Mouse (Mus musculus): ENCODE results near the gene Chn2. TPM values are rescaled to one million over a fixed set of nuclear protein-coding genes. Genes with fewer than 3 reads are reported as not detected.

Gene Chn2
- polyA plus RNA-seq, 1 experiment from 2014 or later: 16.8 TPM

- WGBS: 74% methylated on average over 2 of the region's 2 CpGs
- H3K36me3 ChIP-seq (ENCODE audit: insufficient read depth, low read length): no peaks in the 10 kb centered on the region
- DNase-seq (ENCODE audit: low spot score) (peak; percentile 16), ATAC-seq (replicated peaks; ENCODE audit: low FRiP score, low read depth) (no peak)
- no peaks in the 10 kb centered on the region for H3K27me3 ChIP-seq (ENCODE audit: insufficient read depth, low read length)
- 0 out of 2 replicates have a peak overlapping the region, but pooled peaks have one; percentile 8 for H3K27ac ChIP-seq
- no peak overlapping the region for H3K9ac ChIP-seq (ENCODE audit: low read depth, low read length)
- H3K4me3 ChIP-seq (replicated peaks; ENCODE audit: low read depth, low read length): no peak overlapping the region
- H3K9me3 ChIP-seq (replicated peaks; ENCODE audit: low read length): no peaks in the 10 kb centered on the region
- no peak for TF ChIP-seq CTCF (IDR thresholded peaks at IDR 0.05; ENCODE audit: low read depth)
- no peaks in the 10 kb centered on the region for H3K4me1 ChIP-seq (replicated peaks; ENCODE audit: insufficient read depth, low read length)
- no peak overlapping the region for H3K4me2 ChIP-seq (ENCODE audit: low read length)
Observed at GRCm38 (mm10) chr6:54299417-54299816, 260.1 kb downstream of the Chn2 start.

- TF ChIP-seq CTCF (IDR thresholded peaks at IDR 0.05; ENCODE audit: low read depth): no peak
- Histone ChIP-seq H3K27me3 (ENCODE audit: insufficient read depth, low read length) (no peaks in the 10 kb centered on the region), H3K9me3 (replicated peaks; ENCODE audit: low read length) (no peaks in the 10 kb centered on the region), H3K4me1 (replicated peaks; ENCODE audit: insufficient read depth, low read length) (no peaks in the 10 kb centered on the region), H3K9ac (ENCODE audit: low read depth, low read length) (no peak overlapping the region), H3K4me3 (replicated peaks; ENCODE audit: low read depth, low read length) (no peak overlapping the region), H3K27ac (no peak overlapping the region), H3K36me3 (ENCODE audit: insufficient read depth, low read length) (no peaks in the 10 kb centered on the region), H3K4me2 (ENCODE audit: low read length) (no peak overlapping the region)
- WGBS: 86% methylated on average over 1 of the region's 1 CpGs
- DNase-seq (ENCODE audit: low spot score) (no peak), ATAC-seq (replicated peaks; ENCODE audit: low FRiP score, low read depth) (no peak)
Observed at GRCm38 (mm10) chr6:54305777-54306176, 266.4 kb downstream of the Chn2 start.

- H3K4me3 ChIP-seq (replicated peaks; ENCODE audit: low read depth, low read length): no peak overlapping the region
- no peaks in the 10 kb centered on the region for H3K4me1 ChIP-seq (replicated peaks; ENCODE audit: insufficient read depth, low read length)
- no peak for TF ChIP-seq CTCF (IDR thresholded peaks at IDR 0.05; ENCODE audit: low read depth)
- H3K27me3 ChIP-seq (ENCODE audit: insufficient read depth, low read length): no peaks in the 10 kb centered on the region
- no peak overlapping the region for H3K4me2 ChIP-seq (ENCODE audit: low read length)
- WGBS: 75% methylated on average over 2 of the region's 2 CpGs
- no peaks in the 10 kb centered on the region for H3K9me3 ChIP-seq (replicated peaks; ENCODE audit: low read length)
- no peak overlapping the region for H3K27ac ChIP-seq
- no peak for ATAC-seq (replicated peaks; ENCODE audit: low FRiP score, low read depth)
- no peaks in the 10 kb centered on the region for H3K36me3 ChIP-seq (ENCODE audit: insufficient read depth, low read length)
- H3K9ac ChIP-seq (ENCODE audit: low read depth, low read length): no peak overlapping the region
- no peak for DNase-seq (ENCODE audit: low spot score)
Observed at GRCm38 (mm10) chr6:54313071-54313470, 273.7 kb downstream of the Chn2 start.

- 74% methylated on average over 9 of the region's 9 CpGs for WGBS
- H3K4me3 ChIP-seq (replicated peaks; ENCODE audit: low read depth, low read length): no peak overlapping the region
- no peak for DNase-seq (ENCODE audit: low spot score)
- no peak overlapping the region for H3K9ac ChIP-seq (ENCODE audit: low read depth, low read length)
- TF ChIP-seq CTCF (IDR thresholded peaks at IDR 0.05; ENCODE audit: low read depth): no peak
- H3K4me1 ChIP-seq (replicated peaks; ENCODE audit: insufficient read depth, low read length): 0 out of 2 replicates have a peak, but pooled peaks cover 6% of the 10 kb centered on the region
- H3K9me3 ChIP-seq (replicated peaks; ENCODE audit: low read length): no peaks in the 10 kb centered on the region
- H3K27ac ChIP-seq: no peak overlapping the region
- ATAC-seq (replicated peaks; ENCODE audit: low FRiP score, low read depth): no peak
- no peak overlapping the region for H3K4me2 ChIP-seq (ENCODE audit: low read length)
- H3K36me3 ChIP-seq (ENCODE audit: insufficient read depth, low read length): no peaks in the 10 kb centered on the region
- no peaks in the 10 kb centered on the region for H3K27me3 ChIP-seq (ENCODE audit: insufficient read depth, low read length)
Observed at GRCm38 (mm10) chr6:54318618-54319017, 279.3 kb downstream of the Chn2 start.

GRCm38 (mm10) chr6:54319198-54319597, 279.8 kb downstream of the Chn2 start:
- 55% methylated on average over 3 of the region's 3 CpGs for WGBS
- ATAC-seq (replicated peaks; ENCODE audit: low FRiP score, low read depth): peak; percentile 82

GRCm38 (mm10) chr6:54320236-54320635, 280.9 kb downstream of the Chn2 start:
- Histone ChIP-seq H3K9me3 (replicated peaks; ENCODE audit: low read length) (no peaks in the 10 kb centered on the region), H3K27me3 (ENCODE audit: insufficient read depth, low read length) (no peaks in the 10 kb centered on the region), H3K27ac (no peak overlapping the region), H3K4me3 (replicated peaks; ENCODE audit: low read depth, low read length) (no peak overlapping the region), H3K4me2 (ENCODE audit: low read length) (no peak overlapping the region), H3K9ac (ENCODE audit: low read depth, low read length) (no peak overlapping the region), H3K36me3 (ENCODE audit: insufficient read depth, low read length) (no peaks in the 10 kb centered on the region), H3K4me1 (replicated peaks; ENCODE audit: insufficient read depth, low read length) (0 out of 2 replicates have a peak, but pooled peaks cover 6% of the 10 kb centered on the region)
- DNase-seq (ENCODE audit: low spot score) (no peak), ATAC-seq (replicated peaks; ENCODE audit: low FRiP score, low read depth) (no peak)
- no peak for TF ChIP-seq CTCF (IDR thresholded peaks at IDR 0.05; ENCODE audit: low read depth)
- 54% methylated on average over 1 of the region's 1 CpGs for WGBS

More at GRCm38 (mm10) chr6:54319198-54319597, 279.8 kb downstream of the Chn2 start:
- Histone ChIP-seq H3K9me3 (replicated peaks; ENCODE audit: low read length) (no peaks in the 10 kb centered on the region), H3K27me3 (ENCODE audit: insufficient read depth, low read length) (no peaks in the 10 kb centered on the region), H3K4me2 (ENCODE audit: low read length) (no peak overlapping the region), H3K9ac (ENCODE audit: low read depth, low read length) (no peak overlapping the region), H3K4me3 (replicated peaks; ENCODE audit: low read depth, low read length) (no peak overlapping the region), H3K4me1 (replicated peaks; ENCODE audit: insufficient read depth, low read length) (0 out of 2 replicates have a peak, but pooled peaks cover 6% of the 10 kb centered on the region), H3K27ac (no peak overlapping the region), H3K36me3 (ENCODE audit: insufficient read depth, low read length) (no peaks in the 10 kb centered on the region)
- no peak for TF ChIP-seq CTCF (IDR thresholded peaks at IDR 0.05; ENCODE audit: low read depth)
- DNase-seq (ENCODE audit: low spot score): peak; percentile 45

Measured in kidney, postnatal 0 days (tissue).